Mouse (Mus musculus) stomach, postnatal 0 days (tissue): ENCODE measurements around the gene Cenpo. TPM values are rescaled to one million over a fixed set of nuclear protein-coding genes. Genes with fewer than 3 reads are reported as not detected.

Experiments
- ATAC-seq: fragments of 200-750 bp; cut with Nextera tagmentation; 2 replicates; pipeline ENCODE4 v1.8.0; 2017; ENCODE audit not compliant: low FRiP score, low TSS enrichment
- DNase-seq: peaks from one replicate; pipeline ENCODE4 v3.0.0-alpha.2; 2016; ENCODE audit warnings: low spot score
- H3K27ac ChIP-seq: fragments of 300-500 bp; sonication (generic); replicated peaks from 2 replicates; pipeline ENCODE4 v1.5.1; 2014; ENCODE audit warnings: mild to moderate bottlenecking, control low read depth
- H3K27me3 ChIP-seq: fragments of 300-500 bp; sonication (generic); 2 replicates; pipeline ENCODE4 v1.6.1; 2014; ENCODE audit warnings: low read length; ENCODE audit not compliant: control insufficient read depth, insufficient read depth
- H3K36me3 ChIP-seq: fragments of 300-500 bp; sonication (generic); 2 replicates; pipeline ENCODE4 v1.6.1; 2014; ENCODE audit warnings: low read length, mixed read lengths; ENCODE audit not compliant: control insufficient read depth, insufficient read depth
- H3K4me1 ChIP-seq: fragments of 300-500 bp; sonication (generic); replicated peaks from 2 replicates; pipeline ENCODE4 v1.6.1; 2014; ENCODE audit warnings: antibody characterized with exemption; ENCODE audit not compliant: control insufficient read depth, insufficient read depth
- H3K4me2 ChIP-seq: fragments of 300-500 bp; sonication (generic); replicated peaks from 2 replicates; pipeline ENCODE4 v1.6.1; 2014; ENCODE audit warnings: low read depth, mild to moderate bottlenecking, control low read depth, moderate library complexity
- H3K4me3 ChIP-seq: fragments of 300-500 bp; sonication (generic); 2 replicates; pipeline ENCODE4 v1.5.1; 2014; ENCODE audit warnings: low read depth, low read length, control low read depth
- H3K9ac ChIP-seq: fragments of 300-500 bp; sonication (generic); 2 replicates; pipeline ENCODE4 v1.6.1; 2014; ENCODE audit warnings: mild to moderate bottlenecking, low read length, control low read depth, mixed read lengths
- H3K9me3 ChIP-seq: fragments of 300-500 bp; sonication (generic); 2 replicates; pipeline ENCODE4 v1.6.1; 2016; ENCODE audit warnings: low read length; ENCODE audit not compliant: control insufficient read depth
- CTCF ChIP-seq: IDR thresholded peaks from 2 replicates; pipeline ENCODE4 v1.5.1; 2016; ENCODE audit warnings: antibody characterized with exemption, low read depth, mild to moderate bottlenecking, moderate library complexity
- EP300 ChIP-seq: optimal IDR thresholded peaks from 2 replicates; pipeline ENCODE3; 2016; ENCODE audit warnings: antibody characterized with exemption
- WGBS: fragments of 180-500 bp; shearing (Covaris S2); extraction: QIAGEN DNeasy Blood & Tissue Kit; methylation state at CpG from one replicate; pipeline ENCODE4 v1.1.7; 2014; 5-methylcytosine and 5-hydroxymethylcytosine counted together
- polyA plus RNA-seq: library from polyadenylated mRNA; unstranded; fragments of >200 nt; fragmentation: Nextera tagmentation; extraction: Ambion mirVana; gene quantifications from 2 replicates; pipeline ENCODE4 v1.2.1, GENCODE M21; 2015

The Cenpo gene
- polyA plus RNA-seq, 1 experiment from 2014 or later, result 4.7 TPM

DNA sequence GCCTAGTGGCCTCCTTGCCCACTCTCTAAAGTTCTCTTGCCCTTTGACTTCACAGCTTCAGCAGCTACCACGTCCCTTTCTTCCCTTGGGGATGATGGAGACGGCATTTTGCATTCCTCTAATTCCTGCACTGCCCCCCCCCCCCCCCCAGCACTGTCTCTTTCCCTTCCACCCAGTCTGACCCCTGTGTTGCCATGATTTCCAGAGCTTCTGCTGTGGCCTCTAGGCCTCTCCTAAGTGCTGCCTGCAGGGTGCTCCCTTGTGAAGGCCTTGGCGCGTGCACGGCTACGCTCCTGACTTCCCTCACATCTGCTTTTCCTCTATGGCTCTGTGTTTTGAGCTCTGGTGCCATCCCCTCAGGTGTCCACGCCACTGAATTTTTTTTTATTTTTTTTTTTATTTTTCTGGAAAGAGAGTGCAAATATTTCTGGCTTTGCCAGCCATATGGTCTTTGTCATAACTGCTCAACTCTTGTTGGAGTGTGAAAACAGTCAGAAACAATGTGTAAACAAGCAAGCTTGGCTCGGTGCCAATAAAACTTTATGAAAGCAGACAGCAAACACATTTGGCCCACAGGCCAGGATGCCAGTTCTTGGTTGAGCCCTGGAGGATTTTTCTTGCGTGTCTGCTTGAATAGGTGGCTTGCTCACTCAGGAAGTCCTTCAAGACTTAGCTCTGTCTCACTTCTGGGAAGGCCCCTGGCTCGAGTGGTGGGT lies 40.9 kb downstream of the Cenpo start:
- Histone ChIP-seq H3K36me3 (peaks cover 5% of the 10 kb centered on the region; the same call in 1 of the 2 replicates), H3K4me2 (no peak overlapping the region), H3K27ac (no peak overlapping the region), H3K27me3 (no peaks in the 10 kb centered on the region), H3K9me3 (no peaks in the 10 kb centered on the region), H3K4me1 (peaks cover 4% of the 10 kb centered on the region; the same call in 1 of the 2 replicates), H3K9ac (no peak overlapping the region), H3K4me3 (no peak overlapping the region)
- DNase-seq, result no peak
- ATAC-seq, result 0 out of 2 replicates have a peak, but pooled peaks have one; percentile 24
- 37% methylated on average over 10 of the region's 10 CpGs for WGBS
- TF ChIP-seq CTCF, result peak; percentile 36
- TF ChIP-seq EP300, result no peak

DNA sequence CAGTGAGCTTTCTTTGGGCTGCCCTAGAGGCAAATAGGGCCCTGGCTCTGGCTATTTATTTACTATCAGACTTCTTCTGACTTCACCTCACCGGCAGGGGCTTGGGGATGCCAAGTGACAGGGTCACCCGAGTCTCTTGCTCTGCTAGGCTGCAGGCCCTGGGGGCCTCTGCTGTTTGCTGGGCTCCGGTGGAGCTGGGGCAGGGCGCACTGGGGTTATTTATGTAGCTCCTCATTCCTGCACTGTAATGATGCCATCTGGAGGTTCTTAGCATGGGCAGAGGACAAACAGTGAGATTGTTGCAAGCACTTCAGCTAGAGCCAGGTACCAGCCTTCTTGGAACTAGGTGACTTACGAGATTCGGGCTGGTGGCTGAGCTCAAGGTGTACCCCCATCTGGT lies 41.6 kb downstream of the Cenpo start:
- peaks cover 4% of the 10 kb centered on the region; the same call in 1 of the 2 replicates for H3K4me1 ChIP-seq
- H3K4me2 ChIP-seq, result no peak overlapping the region
- H3K36me3 ChIP-seq, result 0 out of 2 replicates have a peak, but pooled peaks cover 3% of the 10 kb centered on the region
- ATAC-seq, result no peak
- no peaks in the 10 kb centered on the region for H3K9me3 ChIP-seq
- no peak overlapping the region for H3K9ac ChIP-seq
- H3K27me3 ChIP-seq, result no peaks in the 10 kb centered on the region
- DNase-seq, result no peak
- no peak overlapping the region for H3K27ac ChIP-seq
- TF ChIP-seq CTCF, result peak; percentile 18; the same call in 1 of the 2 replicates
- no peak for TF ChIP-seq EP300
- WGBS, result 54% methylated on average over 6 of the region's 6 CpGs
- H3K4me3 ChIP-seq, result no peak overlapping the region

DNA sequence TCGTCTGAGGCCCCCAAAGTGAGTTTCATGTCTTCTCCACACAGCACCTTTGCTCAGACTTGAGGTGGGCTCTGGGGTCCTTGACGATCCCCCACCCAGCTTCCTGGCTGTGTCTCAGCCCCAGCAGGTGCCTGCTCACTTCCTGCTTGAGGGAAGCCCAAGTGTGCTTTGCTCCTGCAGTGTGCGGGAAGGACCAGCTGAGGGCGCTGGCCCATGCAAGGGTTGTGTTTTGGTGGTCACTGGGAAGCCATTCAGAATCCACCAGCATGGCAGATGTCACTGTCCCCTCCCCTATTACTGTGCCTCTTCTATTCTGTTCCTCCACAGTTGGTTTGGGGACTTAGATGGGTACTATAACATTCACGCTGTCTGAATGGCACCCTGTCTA lies 45.0 kb downstream of the Cenpo start:
- no peak overlapping the region for H3K9ac ChIP-seq
- no peaks in the 10 kb centered on the region for H3K36me3 ChIP-seq
- H3K27ac ChIP-seq, result no peak overlapping the region
- no peak overlapping the region for H3K4me3 ChIP-seq
- no peaks in the 10 kb centered on the region for H3K27me3 ChIP-seq
- ATAC-seq, result 0 out of 2 replicates have a peak, but pooled peaks have one; percentile 28
- peaks cover 4% of the 10 kb centered on the region; the same call in 1 of the 2 replicates for H3K4me1 ChIP-seq
- WGBS, result 52% methylated on average over 5 of the region's 5 CpGs
- peak; percentile 38 for DNase-seq
- H3K4me2 ChIP-seq, result no peak overlapping the region
- peak; percentile 66 for TF ChIP-seq CTCF
- no peak for TF ChIP-seq EP300
- no peaks in the 10 kb centered on the region for H3K9me3 ChIP-seq

DNA sequence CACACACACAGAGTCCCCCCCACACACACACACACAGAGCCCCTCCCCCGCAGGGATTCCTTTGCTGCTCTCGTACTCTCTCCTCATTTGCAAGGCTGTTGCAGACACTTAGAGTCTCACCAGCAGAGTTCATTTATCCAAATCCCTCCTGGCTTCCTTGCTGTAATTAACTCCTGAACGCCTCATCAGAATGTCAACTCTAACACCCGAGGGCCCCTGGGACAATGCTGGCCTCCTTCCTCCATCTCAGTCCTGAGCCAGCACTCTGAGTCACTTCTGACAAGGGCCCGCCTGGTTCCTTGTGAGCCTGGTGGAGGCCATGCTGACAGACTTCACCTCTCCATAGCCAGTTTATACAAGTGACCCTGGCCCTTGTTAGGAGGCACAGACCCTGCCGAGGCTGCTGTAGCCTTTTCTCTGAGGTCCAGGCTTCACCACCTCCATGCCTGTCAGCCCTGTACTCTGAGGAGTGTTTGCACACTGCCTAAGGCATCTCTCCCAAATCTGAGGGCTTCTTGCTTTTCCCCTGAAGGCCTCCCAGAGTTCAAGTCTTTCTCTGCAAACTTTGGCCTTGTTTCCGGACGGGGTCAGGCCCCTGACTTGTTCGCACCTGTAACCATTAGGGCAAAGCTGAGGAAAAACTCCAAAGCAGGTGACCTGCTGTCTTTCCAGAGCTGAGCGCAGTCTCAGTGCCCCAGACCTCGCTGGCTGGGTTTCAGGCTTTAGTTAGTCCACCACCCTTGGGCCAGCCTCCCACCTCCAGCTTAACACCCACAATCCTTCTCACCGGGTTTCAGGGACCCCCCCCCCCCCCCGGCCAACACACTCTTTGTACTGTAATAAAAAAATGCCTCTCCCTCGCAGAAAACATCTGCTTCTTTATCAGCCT lies 45.7 kb downstream of the Cenpo start:
- ATAC-seq (peak; percentile 92), DNase-seq (peak; percentile 71)
- H3K36me3 ChIP-seq, result no peaks in the 10 kb centered on the region
- H3K27me3 ChIP-seq, result no peaks in the 10 kb centered on the region
- no peak overlapping the region; the same call in 1 of the 2 replicates for H3K9ac ChIP-seq
- H3K9me3 ChIP-seq, result no peaks in the 10 kb centered on the region
- peaks cover 4% of the 10 kb centered on the region; the same call in 1 of the 2 replicates for H3K4me1 ChIP-seq
- WGBS, result 26% methylated on average over 14 of the region's 14 CpGs
- peak overlapping the region; percentile 49; the same call in 1 of the 2 replicates for H3K27ac ChIP-seq
- no peak overlapping the region for H3K4me2 ChIP-seq
- TF ChIP-seq EP300 (no peak), CTCF (no peak)
- no peak overlapping the region for H3K4me3 ChIP-seq

DNA sequence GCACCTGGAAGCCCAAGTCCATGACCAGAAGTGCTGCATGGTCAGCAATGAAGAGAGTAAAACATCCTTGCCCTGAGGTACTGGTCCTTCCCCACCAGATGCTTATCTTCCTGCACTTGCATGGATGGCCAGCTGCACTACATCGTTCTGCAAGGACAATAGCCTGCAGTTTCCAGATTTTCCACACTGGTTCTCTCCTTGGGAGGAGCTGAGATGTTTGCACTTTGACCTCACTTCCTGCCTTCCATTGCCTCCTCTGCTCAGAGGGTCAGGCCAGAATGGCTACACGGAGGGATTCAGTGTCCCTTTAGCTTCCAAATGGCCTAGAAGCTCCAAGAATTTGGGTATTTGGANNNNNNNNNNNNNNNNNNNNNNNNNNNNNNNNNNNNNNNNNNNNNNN lies 49.4 kb downstream of the Cenpo start:
- no peaks in the 10 kb centered on the region for H3K36me3 ChIP-seq
- H3K4me2 ChIP-seq, result no peak overlapping the region
- H3K4me3 ChIP-seq, result no peak overlapping the region
- no peaks in the 10 kb centered on the region for H3K27me3 ChIP-seq
- ATAC-seq (no peak), DNase-seq (no peak)
- no peaks in the 10 kb centered on the region for H3K9me3 ChIP-seq
- peaks cover 4% of the 10 kb centered on the region; the same call in 1 of the 2 replicates for H3K4me1 ChIP-seq
- no peak overlapping the region for H3K27ac ChIP-seq
- 45% methylated on average over 2 of the region's 2 CpGs for WGBS
- no peak overlapping the region for H3K9ac ChIP-seq
- TF ChIP-seq CTCF, result no peak
- no peak for TF ChIP-seq EP300
